Mouse (Mus musculus) lung, adult 18-20 months (tissue): ENCODE measurements around the gene Klc3.

Experiments used
- DNase-seq, 2 experiments: peaks; one replicate each; pipeline ENCODE4 v3.0.0; 2022; ENCODE audit warnings: mixed read lengths in 2 of 2

The Klc3 gene

DNA sequence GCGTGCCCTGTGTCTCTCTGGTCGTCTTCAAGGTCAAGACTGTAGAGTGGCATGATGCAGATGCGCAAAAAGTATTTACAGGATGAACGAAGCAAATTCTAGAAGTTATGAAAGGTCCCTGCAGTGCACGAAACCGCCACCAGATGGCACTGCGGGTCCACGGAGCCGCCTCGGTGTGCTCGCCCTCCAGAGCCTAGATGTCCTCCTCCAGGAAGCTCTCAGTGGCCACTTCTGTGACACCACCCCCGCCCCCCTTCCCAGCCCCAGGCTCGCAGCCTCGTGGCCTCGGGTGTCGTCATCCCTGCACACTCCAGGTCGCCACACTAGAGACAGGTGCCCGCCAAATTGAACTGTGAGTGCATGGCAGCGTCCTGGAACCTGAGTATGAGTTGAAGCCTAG, 1.5 kb upstream of the Klc3 start:
- peak; percentile 83 to 88 for DNase-seq

DNA sequence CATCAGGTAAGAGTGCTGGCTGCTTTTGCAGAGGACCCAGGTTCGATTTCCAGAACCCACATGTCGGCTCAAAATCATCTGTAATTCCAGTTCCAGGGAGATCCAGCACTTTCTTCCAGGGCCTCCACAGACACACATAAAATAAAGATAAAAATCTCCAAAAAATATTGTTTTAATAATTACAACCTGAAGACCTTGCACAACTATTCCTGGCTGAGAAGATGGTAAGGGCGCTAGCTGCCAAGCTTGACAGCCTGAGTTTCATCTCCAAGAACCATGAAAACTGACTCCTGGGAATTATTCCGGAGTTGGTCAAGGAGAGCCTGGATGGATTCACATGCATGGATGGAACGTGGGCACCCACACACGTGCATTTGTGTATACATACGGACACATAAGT, 572 bp upstream of the Klc3 start, which contains the start of gene Ckm:
TSS of gene Ckm (plus strand) at position 301 of the 400 bp plus-strand sequence.
- DNase-seq, result no peak

DNA sequence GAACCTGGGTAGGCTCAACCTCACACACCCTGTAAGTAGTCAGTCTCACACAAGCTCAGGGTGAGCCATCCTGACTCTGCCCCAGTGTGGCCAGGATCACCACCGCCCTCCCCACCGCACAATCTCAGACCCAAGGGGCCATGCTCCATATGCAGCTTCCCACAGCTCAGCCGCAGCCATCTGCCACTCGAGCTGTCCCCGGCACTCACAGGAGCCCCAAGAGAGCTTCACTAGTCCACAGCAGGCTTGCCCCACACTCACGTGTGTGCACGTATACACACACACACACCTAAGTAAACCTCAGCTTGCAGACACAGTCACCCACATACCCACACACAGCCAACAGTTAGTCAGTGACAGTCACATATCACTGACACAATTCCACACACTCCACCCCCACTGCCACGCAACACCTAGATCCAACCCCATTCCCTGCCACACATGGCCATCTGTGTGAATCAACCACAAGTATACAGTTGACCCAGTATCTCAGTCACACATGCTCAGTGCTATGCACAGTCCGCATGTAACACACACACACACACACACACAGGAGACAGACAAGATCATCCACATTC, 1.3 kb downstream of the Klc3 start:
- DNase-seq, result no peak

DNA sequence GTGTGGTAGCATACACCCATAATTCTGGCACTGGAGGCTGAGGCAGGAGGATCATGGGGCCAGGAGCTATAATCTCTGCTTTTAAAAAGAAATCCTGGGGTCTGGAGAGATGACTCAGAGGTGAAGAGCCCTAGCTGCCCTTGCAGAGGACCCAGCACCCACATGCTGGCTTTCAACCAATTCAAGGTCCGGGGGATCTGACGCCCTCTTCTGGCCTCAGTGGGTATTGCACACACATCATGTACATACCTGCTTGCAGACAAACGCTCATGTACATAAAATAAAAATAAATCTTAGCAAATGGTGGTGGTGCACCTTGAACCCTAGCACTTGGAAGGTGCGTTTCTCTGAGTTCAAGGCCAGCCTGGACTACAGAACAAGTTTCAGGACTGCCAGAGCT, 3.0 kb downstream of the Klc3 start:
- no peak for DNase-seq

DNA sequence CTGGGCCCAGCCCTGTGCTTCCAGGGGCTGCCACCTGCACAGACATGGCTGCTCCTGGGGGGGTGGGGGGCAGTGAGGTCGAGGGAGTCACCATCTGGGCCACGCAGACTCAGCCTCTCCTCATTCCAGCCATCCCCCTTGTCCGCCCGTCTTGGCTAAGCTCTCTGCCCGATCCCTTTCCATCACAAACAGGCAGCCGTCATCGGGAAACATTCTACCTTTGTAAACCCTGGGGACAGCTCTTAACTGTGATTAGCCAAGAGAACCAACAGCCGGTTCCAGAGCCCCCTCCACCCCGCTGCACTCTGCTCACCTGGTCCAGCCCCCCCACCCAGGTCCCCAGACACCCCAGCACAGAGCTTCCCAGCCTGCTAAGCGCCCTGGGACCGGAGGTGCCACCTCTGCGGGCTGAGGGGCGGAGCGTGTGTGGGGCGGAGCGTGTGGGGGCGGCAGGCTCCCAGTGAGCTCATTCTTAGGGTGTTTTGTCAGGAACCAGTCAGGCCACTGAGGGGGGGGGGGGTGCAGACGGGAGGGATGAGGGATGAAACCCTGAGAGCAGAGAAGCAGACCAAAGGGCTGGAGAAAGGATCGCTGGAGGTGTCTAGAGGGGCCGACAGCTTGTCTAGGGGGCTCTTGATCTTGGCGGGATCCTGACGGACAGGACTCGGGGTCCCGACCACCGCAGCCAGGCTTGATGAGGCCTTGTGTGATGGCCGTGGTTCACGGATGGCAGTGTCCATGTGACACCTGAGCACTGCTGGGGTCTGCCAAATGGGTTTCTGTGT, 4.2 kb downstream of the Klc3 start:
- peak; percentile 81 to 86 for DNase-seq

DNA sequence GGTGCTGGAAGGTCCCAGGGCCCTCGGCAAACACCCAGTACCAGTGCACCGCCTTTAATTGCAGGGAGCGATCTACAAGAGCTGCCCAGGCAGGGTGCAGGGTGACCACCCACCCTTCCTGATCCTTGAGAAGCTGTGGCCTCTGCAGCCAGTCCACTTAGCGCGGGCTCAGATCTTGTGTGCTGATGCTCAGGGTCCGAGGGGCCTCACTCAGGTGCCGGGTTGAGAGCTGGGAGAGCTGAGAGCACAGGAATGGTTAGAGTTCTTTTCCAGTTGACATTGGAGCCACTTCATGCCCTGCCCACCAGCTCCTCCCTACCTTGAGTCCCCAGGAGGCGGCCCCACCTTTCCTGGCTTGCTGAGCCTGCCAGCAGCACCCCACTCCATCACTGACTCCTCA, 9.4 kb downstream of the Klc3 start:
- DNase-seq, result peak in 1 of 2 experiments; percentile 21

DNA sequence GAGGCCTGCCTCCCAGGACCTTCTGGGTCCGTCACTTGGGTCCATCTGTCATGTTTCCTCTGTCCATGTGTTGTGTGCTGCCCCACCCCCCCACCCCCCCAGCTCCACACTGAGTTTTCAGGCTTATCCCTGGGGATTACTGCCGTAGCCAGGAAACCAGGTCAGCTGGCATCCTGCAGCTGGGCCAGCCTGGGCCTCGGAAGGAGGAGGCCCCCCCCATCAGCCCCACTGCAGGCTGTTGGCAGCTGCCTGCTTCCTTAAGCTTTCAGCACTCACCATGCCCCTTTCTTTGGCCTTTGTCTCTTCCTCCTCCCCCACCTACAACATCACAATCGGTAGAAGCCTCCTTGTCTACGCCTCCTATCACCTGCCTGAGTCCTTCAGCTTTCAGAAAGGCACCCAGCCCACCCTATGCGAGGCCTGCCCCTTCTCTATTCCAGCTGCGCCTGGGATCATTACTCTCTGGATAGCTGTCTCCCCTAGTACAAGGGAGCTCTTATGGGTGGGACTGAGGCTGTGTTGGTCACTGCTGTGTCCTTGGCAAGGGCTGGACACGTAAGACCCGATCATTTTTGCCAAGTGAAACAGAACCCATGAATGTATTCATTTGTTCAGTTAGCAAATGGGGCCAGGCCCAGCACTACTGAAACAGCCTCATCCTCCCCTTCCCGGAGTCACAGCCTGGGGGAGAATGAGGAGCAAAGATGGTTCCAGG, 15.0 kb downstream of the Klc3 start:
- DNase-seq, result no peak

DNA sequence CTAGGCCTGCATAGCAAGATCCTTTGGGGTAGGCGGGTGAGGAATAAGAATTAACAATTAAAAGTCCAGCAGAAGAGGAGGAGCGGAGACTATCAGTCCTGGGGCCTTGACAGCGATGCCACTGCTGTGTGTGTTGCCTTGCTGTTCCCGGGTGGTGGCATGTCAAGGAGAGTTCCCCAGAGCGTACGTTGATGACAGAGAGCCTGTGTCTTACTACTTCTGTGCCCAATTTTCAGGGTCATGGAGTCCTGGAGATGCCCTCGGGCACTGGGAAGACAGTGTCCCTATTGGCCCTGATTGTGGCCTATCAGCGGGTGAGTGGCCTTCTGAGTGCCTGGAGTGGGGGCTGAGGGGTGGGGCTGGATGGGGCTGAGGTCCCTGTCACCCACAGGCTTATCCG, 20.2 kb downstream of the Klc3 start:
- DNase-seq, result no peak

DNA sequence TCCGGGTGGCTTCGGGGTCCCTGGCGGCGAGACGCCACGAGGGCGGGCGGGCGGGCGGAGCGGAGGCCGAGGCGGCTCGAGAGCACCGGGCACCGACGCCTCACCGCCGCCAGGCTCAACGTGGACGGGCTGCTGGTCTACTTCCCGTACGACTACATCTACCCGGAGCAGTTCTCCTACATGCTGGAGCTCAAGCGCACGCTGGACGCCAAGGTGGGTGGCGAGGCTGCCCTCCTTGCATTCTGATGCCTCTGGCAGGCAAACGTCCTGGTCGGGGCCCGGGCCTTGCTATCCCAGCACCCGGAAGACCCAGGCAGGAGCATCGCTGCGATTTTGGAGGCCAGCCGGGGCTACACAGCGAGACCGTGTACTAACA, 21.8 kb downstream of the Klc3 start:
- DNase-seq, result no peak

DNA sequence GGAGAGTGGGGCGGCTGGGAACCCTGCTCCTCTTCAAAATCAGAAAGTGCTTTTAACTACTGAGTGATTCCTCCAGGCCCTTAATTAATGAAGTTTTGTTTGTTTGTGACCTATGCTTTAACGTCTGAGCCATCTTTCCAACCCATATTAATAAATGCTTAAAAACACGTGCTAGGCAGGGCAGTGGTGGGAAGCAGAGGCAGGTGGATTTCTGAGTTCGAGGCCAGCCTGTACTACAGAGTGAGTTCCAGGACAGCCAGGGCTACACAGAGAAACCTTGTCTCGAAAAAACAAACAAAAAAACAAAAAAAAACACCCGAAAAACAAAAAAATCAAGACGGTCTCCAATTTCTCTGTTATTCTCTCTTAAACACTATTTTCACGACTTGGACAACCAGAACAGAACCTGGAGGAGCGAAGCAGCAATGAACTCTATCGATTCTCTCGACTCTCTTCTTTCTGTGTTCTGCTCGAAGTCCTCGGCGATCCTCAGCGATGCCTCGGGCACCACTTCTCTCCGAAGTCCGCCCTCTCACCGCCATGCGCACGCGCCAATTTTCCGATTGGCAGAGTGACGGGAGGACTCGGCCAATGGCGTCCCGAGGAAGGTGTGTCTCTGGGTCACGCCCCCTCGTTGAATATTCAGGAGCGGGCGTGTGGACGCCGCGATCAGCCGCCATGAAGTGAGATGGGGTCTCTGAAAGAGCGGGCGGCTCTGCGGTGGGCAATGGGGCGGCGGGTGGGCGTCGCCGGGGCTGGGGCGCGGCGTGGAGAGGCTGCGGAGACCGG, 22.3 kb downstream of the Klc3 start, which contains the start of gene Ercc2:
TSS of gene Ercc2 (plus strand) at position 634 of the 789 bp plus-strand sequence.
- peak; percentile 99 for DNase-seq

DNA sequence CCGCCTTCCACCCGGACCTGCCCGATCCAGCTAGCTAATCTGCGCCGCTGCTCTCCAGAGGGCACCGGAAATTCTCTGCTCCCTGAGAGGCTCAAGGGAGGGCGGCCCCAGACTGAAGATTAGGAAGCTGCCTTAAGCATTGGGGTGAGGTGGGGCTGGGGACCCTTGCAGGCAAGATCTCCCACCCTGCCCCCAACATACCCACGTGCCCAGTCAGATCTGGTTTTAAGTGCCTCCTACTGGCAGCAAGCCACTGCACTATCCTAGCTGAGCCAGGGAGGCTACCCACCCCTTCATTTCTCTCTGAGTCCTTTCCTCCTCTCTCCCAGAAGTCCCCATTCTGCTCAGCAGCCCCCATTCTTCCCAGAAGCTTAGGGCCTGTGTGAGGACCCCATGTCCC, 25.9 kb downstream of the Klc3 start:
- DNase-seq, result no peak

DNA sequence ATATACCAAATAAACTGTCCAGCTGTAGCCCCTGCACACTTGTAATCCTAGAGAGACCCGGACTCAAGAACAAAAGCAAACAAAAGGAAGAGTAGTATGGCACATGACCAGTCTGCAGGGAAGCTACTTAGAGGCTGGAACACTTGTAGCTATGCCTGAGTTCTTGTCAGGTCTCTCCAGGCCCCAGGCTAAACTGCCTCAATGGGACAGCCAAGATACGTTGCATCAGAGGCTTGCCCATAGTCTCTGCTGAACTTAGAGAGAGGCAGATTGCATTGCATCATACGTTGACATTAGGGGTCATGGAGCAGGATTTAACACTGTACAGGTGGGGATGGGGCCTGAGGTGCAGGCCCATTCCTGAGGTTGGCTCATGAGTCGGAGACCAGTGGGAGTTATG, 27.9 kb downstream of the Klc3 start:
- DNase-seq, result no peak

DNA sequence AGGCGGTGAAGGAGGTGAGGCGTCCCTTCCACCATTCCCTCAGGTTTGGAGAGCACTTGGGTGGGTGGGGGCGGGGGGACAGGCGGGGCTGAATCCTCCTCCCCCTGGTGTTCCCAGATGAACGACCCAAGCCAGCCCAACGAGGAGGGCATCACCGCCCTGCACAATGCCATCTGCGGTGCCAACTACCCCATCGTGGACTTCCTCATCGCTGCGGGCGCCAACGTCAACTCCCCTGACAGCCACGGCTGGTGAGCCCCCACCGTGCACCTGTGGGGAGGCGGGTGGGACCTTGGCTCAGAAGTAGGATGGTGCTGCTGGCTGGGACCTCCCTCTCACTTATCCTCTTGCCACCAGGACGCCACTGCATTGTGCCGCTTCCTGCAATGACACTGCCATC, 28.5 kb downstream of the Klc3 start:
- no peak for DNase-seq

DNA sequence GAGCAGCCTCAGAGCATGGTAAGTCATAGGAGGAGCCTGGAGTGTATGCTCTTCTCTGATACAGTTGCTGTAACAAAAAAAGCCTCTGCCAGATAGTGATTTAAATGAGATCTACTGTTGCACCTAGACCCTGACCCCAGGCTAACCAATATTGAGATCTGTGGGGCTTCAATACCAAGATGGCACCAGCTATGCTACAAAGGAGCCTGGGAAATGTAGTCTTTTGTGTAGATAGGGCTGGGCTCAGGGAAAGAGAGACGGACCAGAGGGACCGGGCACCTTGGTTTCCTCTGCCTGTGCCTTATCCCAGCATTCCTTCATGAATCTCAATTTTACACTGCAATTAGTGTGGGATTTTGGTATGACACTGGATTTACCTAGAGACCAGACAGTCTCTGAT, 30.5 kb downstream of the Klc3 start:
- no peak for DNase-seq

DNA sequence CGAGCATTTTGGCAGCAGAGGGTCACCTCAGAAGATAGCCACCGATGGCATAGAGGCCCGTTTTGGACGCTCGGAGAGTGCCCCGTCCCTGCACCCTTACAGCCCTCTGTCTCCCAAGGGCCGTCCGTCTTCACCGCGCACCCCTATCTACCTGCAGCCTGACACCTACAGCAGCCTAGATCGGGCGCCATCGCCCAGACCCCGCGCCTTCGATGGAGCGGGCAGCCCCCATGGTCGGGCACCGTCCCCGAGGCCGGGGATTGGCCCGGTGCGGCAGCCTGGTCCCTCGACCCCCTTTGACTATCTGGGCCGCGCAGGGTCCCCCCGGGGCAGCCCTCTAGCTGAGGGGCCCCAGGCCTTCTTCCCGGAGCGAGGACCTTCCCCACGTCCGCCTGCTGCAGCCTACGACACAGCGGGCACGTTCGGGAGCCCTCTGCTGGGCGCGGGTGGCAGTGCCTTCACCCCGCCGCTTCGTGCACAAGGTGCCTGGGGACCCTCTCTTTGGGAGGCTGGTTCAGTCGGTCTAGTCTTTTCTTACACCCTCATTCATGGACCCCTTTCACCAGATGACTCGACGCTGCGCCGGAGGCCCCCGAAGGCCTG, 34.0 kb downstream of the Klc3 start:
- DNase-seq, result no peak

DNA sequence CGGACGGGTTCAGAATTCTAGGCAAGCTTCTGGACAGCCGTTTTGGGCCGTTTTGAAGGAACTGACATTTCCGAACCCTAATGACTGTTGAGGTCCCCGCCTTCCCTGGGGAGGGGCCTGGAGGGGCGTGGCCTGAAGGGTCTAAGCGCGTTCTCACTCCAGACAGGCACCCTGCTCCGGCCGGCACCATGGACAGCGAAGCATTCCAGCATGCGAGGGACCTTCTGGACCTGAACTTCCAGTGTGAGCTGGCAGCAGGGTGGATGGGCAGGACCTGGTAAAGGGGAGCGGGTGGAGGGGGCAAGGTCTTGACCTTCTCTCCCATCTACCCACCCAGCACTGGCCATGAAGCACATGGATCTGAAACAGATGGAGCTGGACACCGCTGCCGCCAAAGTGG, 35.5 kb downstream of the Klc3 start:
- peak in 1 of 2 experiments; percentile 51 for DNase-seq

DNA sequence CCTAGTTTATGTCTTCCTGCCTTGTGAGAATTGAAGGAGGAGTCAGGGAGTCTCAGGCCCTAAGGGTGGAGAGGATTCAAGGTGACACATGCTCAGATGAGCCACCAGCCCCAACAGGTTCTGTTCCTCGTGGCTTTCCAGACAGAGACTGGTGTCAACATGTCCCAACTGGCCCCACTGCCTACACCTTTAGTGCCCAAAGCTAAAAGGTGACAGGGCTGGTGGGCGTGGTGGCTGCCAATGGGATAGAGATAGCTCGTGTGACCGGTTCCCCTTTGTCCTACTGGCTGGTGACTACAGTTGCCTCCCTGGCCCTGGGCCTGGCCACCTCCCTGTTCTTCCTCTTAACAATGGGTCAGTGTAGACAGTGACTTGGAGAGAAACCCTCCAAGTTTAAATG, 38.5 kb downstream of the Klc3 start:
- DNase-seq, result no peak

DNA sequence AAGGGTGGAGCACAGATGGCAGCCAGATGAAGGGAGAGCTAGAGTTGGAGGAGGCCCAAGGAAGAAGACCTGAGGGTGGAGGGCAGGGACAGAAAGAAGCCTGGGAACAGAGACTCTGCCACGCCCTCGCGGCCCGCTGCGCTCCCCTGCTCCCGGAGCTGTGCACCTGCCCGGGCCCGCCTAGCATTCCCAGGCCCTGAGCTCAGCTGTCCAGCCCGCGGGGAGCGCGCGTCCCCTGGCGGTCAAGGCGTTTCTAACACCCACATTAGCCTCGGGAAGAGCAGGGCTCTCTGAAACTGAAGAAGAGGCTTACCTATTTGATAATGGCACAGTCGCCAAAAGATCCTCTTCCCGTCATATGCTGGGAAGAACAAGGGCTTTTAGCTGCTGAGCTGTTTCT, 40.0 kb downstream of the Klc3 start:
- peak; percentile 82 to 87 for DNase-seq

DNA sequence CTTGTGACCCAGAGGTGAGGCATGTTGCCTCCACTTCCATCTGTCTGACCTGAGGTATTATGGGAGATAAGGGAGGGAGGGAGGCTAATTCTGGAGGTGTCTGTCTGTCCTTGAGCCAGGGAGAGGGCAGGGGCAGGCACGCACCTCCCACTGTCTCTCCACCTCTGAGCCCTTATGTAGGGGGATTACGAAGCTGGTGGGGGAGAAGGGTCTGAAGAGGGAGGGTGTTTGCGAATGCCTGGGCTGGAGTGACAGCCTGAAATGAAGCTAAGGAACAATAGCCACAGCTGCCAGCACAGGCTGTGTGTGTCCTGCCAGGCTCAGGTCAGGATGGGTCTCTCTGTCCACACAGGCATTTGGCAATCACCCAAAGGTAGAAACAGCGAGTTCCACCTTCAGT, 41.6 kb downstream of the Klc3 start:
- no peak for DNase-seq

DNA sequence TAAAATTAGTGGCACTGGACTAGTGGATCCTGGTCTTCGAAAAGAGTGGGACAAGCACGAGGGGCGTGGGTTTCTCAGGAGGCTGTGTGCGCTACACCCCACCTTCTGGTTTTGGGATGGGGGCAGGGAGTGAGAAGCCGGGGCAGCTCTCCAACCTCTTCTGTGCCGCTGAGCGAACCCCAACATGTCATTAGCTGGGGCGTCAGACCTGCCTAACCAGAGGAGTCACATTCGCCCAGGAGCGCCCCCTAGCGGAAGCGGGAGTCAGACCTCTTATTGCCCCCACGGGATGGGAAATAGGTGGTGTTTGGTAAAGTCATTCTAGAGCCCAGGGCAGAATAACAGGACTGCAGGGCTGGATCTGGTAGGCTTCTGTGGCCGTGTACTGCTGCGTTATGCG, 42.2 kb downstream of the Klc3 start:
- peak; percentile 81 to 89 for DNase-seq

DNA sequence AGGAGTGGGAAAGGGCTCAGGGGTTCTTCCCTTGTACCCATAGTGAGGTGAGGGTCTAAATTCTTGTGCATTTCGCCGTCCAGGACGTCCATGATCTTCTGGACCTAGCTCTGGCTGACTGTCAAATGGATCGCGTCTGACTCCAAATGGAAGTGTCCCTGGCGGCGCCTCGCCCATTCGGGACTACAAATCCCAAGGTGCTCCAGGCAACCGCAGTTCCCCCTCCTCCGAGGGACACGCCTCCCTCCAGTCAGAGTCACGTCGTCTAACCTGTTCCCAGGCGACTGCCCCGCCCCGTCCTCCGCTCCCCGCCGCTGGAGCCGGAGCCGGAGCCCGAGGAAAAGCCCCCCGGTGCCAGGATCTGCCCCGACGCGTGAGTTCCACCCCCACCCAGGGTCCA, 43.0 kb downstream of the Klc3 start:
- DNase-seq, result peak; percentile 96 to 97

DNA sequence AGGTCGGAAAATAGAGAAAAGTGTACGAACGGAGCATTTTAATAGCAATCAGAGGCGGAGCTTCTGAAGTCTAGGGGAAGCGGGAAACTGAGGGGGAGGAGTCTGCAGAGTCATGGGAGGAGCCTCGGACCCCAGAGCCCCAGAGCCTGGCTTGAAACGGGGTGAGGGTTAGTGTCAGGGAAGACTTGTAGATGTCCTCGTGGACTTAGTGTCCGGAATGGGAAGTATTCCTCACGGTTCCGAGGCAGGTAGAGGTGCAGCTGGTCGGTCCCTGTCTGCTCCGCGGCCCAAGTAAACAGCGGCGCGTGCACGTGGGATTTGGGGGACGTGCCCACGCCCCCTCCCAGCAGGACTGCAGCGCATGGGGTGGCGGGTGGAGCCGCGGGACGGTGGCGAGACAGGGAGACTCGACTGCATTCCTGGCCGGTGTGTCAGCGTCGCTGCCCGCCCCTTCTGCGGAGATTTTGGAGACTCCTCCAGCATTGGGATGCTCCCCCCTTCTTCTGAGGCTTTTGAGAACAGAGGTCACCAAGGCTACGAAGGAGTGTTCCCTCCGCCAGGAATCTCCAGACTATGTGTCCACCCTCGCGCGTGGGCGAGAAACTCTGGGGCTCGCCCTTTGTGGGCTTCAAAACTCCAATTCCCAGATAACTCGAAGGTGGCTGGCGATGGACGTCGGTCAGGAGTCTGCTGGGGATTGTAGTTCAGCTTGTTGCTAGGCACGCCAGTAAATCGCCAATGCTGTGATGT, 43.8 kb downstream of the Klc3 start:
- DNase-seq, result peak; percentile 79 to 82
